Mouse (Mus musculus) liver, adult (tissue): ENCODE measurements around the gene Avp.

Experiments used
- GATA4 ChIP-seq: IDR thresholded peaks from 2 replicates; pipeline ENCODE4 v1.6.1; 2014; ENCODE audit warnings: mild to moderate bottlenecking, low read length; ENCODE audit not compliant: insufficient replicate concordance

Avp gene

DNA sequence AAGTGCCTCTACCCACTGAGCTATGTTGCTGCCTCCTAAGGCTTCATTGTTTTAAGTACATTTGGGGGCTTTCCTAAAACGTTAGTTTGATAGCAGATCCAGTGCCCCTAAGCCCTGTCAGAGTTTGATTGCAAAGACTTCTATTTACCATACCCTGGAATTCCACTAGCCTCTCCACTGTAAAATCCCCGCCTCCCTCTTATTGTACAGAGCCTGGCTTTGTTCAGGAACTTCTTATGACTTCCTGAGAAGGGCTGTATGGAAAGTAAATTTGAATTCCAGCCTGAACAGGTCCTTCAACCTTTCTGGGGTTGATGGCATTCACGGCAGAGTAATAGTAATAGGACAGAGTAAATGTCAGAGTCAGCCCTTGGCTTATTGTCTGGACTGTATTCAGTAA is 45.5 kb downstream of the Avp start:
- TF ChIP-seq GATA4: no peak

- TF ChIP-seq GATA4: no peak
These were observed 47.3 kb downstream of the Avp start for GRCm38 (mm10) chr2:130535017-130535416.

DNA sequence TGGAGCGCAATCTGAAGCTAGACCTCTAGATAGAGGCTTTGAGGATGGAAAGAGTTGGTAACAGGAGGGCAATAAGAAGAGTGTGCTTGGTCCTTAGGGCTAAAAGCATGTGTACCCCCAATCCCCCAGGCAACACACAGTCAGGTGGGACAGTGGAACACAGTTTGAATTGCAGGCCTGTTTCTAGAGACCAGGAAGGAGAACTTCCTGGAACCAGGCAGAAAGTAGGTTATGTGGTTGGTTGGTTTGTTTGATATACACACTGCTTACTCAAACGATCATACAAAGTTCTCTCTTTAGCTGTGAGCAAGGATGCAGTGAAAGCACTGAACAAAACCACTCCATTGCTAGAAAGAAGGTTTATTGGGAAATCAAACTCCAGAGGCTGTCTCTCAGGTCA is 50.2 kb downstream of the Avp start:
- TF ChIP-seq GATA4: no peak
